Mouse (Mus musculus) heart, adult 2 months (tissue): ENCODE data around the gene Cdc37.

Experiments
- CTCF ChIP-seq: fragments of 200-600 bp; IDR thresholded peaks from 2 replicates; pipeline ENCODE4 v1.8.1; 2022; ENCODE audit warnings: antibody characterized with exemption, mild to moderate bottlenecking, moderate library complexity
- EP300 ChIP-seq: fragments of 200-500 bp; IDR thresholded peaks from 2 replicates; pipeline ENCODE4 v1.6.1; 2011; ENCODE audit warnings: low read depth, low read length, control low read depth; ENCODE audit not compliant: insufficient read depth
- POLR2A ChIP-seq: fragments of 200-500 bp; IDR thresholded peaks from 2 replicates; pipeline ENCODE4 v1.6.1; 2011; ENCODE audit warnings: mild to moderate bottlenecking, low read depth, low read length, control low read depth; ENCODE audit not compliant: insufficient read depth

DNA sequence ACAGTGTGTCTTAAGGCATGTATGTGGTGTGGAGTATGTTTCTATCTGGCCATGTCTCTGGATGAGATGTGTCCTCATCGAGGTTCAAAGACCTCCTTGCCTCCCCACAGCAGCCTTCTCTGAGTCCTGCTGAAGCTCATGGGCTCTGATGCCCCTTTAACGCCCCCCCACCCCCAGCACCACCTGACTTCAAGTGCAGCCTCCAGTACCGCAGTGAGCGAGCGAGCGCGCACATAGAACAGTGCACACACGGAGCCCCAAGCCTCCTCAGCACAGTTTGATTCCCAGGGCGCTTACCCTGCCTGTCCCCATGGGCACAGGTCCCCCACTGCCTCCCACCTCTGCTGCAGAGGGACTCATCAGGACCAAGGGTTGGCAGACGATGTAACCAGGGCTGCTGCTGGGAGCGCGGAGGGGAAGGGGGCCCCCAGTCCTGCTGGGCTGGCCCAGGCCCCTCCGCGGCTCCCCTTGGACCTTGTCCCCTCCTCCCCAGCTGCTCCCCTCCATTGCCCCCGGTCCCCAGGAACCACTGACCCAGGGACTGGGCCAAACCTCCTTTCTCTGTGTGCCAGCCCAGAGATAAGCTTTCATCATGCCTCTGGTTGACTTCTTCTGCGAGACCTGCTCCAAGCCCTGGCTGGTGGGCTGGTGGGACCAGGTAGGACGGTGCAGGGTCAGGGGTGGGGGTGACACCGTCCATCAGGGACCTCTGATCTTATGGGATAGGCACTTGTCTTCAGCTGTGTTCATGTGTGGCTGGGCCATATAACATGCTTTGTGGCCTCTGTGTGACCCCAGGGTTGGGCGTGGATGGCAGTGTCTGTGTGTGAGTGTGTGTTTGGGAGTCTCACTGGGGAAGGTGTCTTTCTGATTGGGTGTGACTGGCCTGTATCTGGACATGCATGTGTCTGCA, 47.0 kb upstream of the Cdc37 start:
- no peak for TF ChIP-seq POLR2A
- TF ChIP-seq CTCF: no peak
- no peak for TF ChIP-seq EP300
